22 mouse cellular contexts compared by ENCODE assay signal in genomic region chr9:37067473-37067830, GRCm38 (mm10).
DNase-seq lines count a peak whose midpoint lies in the region; ATAC-seq lines count a peak whose summit lies in the region.
"Had no signal": no experiment of that assay in that cellular context is flagged by ENCODE, and none has a peak within 500 bp of the region (broad histone marks: within the 10 kb centered on the region; RNA-seq: fewer than 3 reads in every experiment).

No protein-coding gene starts in this region.

- no peak overlapping the region for H3K4me2 ChIP-seq in forebrain, embryonic 13.5 days
- no peak overlapping the region for H3K4me2 ChIP-seq in midbrain, embryonic 12.5 days (replicated peaks)
- no peak overlapping the region for H3K4me2 ChIP-seq in hindbrain, embryonic 15.5 days
- no peak overlapping the region; the same call in 1 of the 2 replicates for H3K4me2 ChIP-seq in neural tube, embryonic 13.5 days
- H3K4me2 ChIP-seq: embryonic facial prominence, embryonic 15.5 days; heart, embryonic 11.5 days; liver, embryonic 12.5 days had no signal

- DNase-seq in forebrain, embryonic 10.5 days (ENCODE audit: extremely low spot score, low spot score) = no peak
- no peak for DNase-seq in midbrain, embryonic 10.5 days (ENCODE audit: low spot score)
- no peak for DNase-seq in ovary, adult 18-20 months (ENCODE audit: low spot score)
- DNase-seq in gastrocnemius, postnatal 36 days = no peak
- DNase-seq: adrenal gland, postnatal 14 days; cerebellum, adult 11-12 months; cerebellum, postnatal 36 days; heart, postnatal 10 days; kidney, adult 2 months; kidney, postnatal 10 days; lung, adult 2 months had no signal

- 0 out of 2 replicates have a peak, but pooled peaks have one; percentile 16 for ATAC-seq in forebrain, embryonic 13.5 days
- peak; percentile 47; the same call in 1 of the 2 replicates for ATAC-seq in midbrain, embryonic 12.5 days (ENCODE audit: low FRiP score, low read depth)
- peak; percentile 60 for ATAC-seq in hindbrain, embryonic 15.5 days (ENCODE audit: low FRiP score, low read depth)
- peak; percentile 65 for ATAC-seq in neural tube, embryonic 13.5 days (ENCODE audit: low read depth)
- ATAC-seq: activated CD4-positive, CD25-positive, alpha-beta regulatory T cell, adult 4 months; CD4-positive, CD25-positive, alpha-beta regulatory T cell, adult 4 months; inflammation-experienced regulatory T-cells, adult 6 months; liver, embryonic 12.5 days had no signal

- H3K27ac ChIP-seq in forebrain, embryonic 13.5 days = 0 out of 2 replicates have a peak overlapping the region, but pooled peaks have one; percentile 65
- H3K27ac ChIP-seq in forebrain, embryonic 10.5 days = no peak overlapping the region
- peak overlapping the region; percentile 39; the same call in 1 of the 2 replicates for H3K27ac ChIP-seq in midbrain, embryonic 12.5 days (replicated peaks)
- H3K27ac ChIP-seq in midbrain, embryonic 10.5 days (replicated peaks) = no peak overlapping the region
- peak overlapping the region; percentile 79 for H3K27ac ChIP-seq in hindbrain, embryonic 15.5 days (replicated peaks)
- peak overlapping the region; percentile 93 for H3K27ac ChIP-seq in neural tube, embryonic 13.5 days (replicated peaks)
- H3K27ac ChIP-seq: embryonic facial prominence, embryonic 15.5 days; liver, embryonic 12.5 days; stomach, postnatal 0 days had no signal

- H3K9me3 ChIP-seq in forebrain, embryonic 13.5 days (replicated peaks) = no peaks in the 10 kb centered on the region
- H3K9me3 ChIP-seq in forebrain, embryonic 10.5 days = no peaks in the 10 kb centered on the region
- no peaks in the 10 kb centered on the region for H3K9me3 ChIP-seq in midbrain, embryonic 12.5 days
- no peaks in the 10 kb centered on the region for H3K9me3 ChIP-seq in midbrain, embryonic 10.5 days (replicated peaks)
- H3K9me3 ChIP-seq in hindbrain, embryonic 15.5 days = no peaks in the 10 kb centered on the region
- H3K9me3 ChIP-seq in neural tube, embryonic 13.5 days = no peaks in the 10 kb centered on the region
- H3K9me3 ChIP-seq: embryonic facial prominence, embryonic 15.5 days; liver, embryonic 12.5 days had no signal

- H3K4me3 ChIP-seq in forebrain, embryonic 13.5 days = no peak overlapping the region
- H3K4me3 ChIP-seq in forebrain, embryonic 10.5 days = no peak overlapping the region
- H3K4me3 ChIP-seq in midbrain, embryonic 12.5 days = no peak overlapping the region
- no peak overlapping the region for H3K4me3 ChIP-seq in midbrain, embryonic 10.5 days
- H3K4me3 ChIP-seq in hindbrain, embryonic 15.5 days = no peak overlapping the region
- H3K4me3 ChIP-seq in neural tube, embryonic 13.5 days = no peak overlapping the region
- H3K4me3 ChIP-seq: embryonic facial prominence, embryonic 15.5 days; liver, embryonic 12.5 days had no signal

- intact Hi-C loops in gastrocnemius, postnatal 36 days (cut with DNase I) = no loop called here

- H3K9ac ChIP-seq in forebrain, embryonic 13.5 days = no peak overlapping the region
- H3K9ac ChIP-seq in midbrain, embryonic 12.5 days (replicated peaks) = no peak overlapping the region
- H3K9ac ChIP-seq in hindbrain, embryonic 15.5 days = no peak overlapping the region
- H3K9ac ChIP-seq in neural tube, embryonic 13.5 days = peak overlapping the region; percentile 10; the same call in 1 of the 2 replicates
- H3K9ac ChIP-seq: embryonic facial prominence, embryonic 15.5 days; liver, embryonic 12.5 days had no signal

- H3K36me3 ChIP-seq in forebrain, embryonic 13.5 days (ENCODE audit: poor library complexity, severe bottlenecking) = no peaks in the 10 kb centered on the region
- H3K36me3 ChIP-seq in forebrain, embryonic 10.5 days (replicated peaks) = peaks cover 2% of the 10 kb centered on the region; the same call in 1 of the 2 replicates
- H3K36me3 ChIP-seq in midbrain, embryonic 12.5 days = no peaks in the 10 kb centered on the region
- H3K36me3 ChIP-seq in midbrain, embryonic 10.5 days = peaks cover 6% of the 10 kb centered on the region; the same call in 1 of the 2 replicates
- H3K36me3 ChIP-seq in hindbrain, embryonic 15.5 days = no peaks in the 10 kb centered on the region
- H3K36me3 ChIP-seq in neural tube, embryonic 13.5 days = no peaks in the 10 kb centered on the region
- H3K36me3 ChIP-seq: embryonic facial prominence, embryonic 15.5 days; liver, embryonic 12.5 days had no signal

- WGBS in forebrain, embryonic 13.5 days = 48% methylated on average over 5 of the region's 5 CpGs
- 82% methylated on average over 5 of the region's 5 CpGs for WGBS in forebrain, embryonic 10.5 days
- 76% methylated on average over 5 of the region's 5 CpGs for WGBS in midbrain, embryonic 12.5 days
- 86% methylated on average over 5 of the region's 5 CpGs for WGBS in midbrain, embryonic 10.5 days
- 44% methylated on average over 5 of the region's 5 CpGs for WGBS in hindbrain, embryonic 15.5 days
- WGBS in neural tube, embryonic 13.5 days = 31% methylated on average over 5 of the region's 5 CpGs

- H3K4me1 ChIP-seq in forebrain, embryonic 13.5 days = peaks cover 38% of the 10 kb centered on the region
- H3K4me1 ChIP-seq in forebrain, embryonic 10.5 days = peaks cover 50% of the 10 kb centered on the region
- peaks cover 32% of the 10 kb centered on the region for H3K4me1 ChIP-seq in midbrain, embryonic 12.5 days
- peaks cover 47% of the 10 kb centered on the region for H3K4me1 ChIP-seq in midbrain, embryonic 10.5 days
- peaks cover 35% of the 10 kb centered on the region for H3K4me1 ChIP-seq in hindbrain, embryonic 15.5 days (replicated peaks)
- peaks cover 77% of the 10 kb centered on the region for H3K4me1 ChIP-seq in neural tube, embryonic 13.5 days (replicated peaks)
- H3K4me1 ChIP-seq: embryonic facial prominence, embryonic 15.5 days; liver, embryonic 12.5 days had no signal

- no peaks in the 10 kb centered on the region for H3K27me3 ChIP-seq in forebrain, embryonic 13.5 days
- no peaks in the 10 kb centered on the region for H3K27me3 ChIP-seq in forebrain, embryonic 10.5 days (ENCODE audit: poor library complexity, severe bottlenecking)
- no peaks in the 10 kb centered on the region for H3K27me3 ChIP-seq in midbrain, embryonic 12.5 days
- no peaks in the 10 kb centered on the region for H3K27me3 ChIP-seq in midbrain, embryonic 10.5 days (ENCODE audit: low read depth, poor library complexity, severe bottlenecking)
- no peaks in the 10 kb centered on the region for H3K27me3 ChIP-seq in hindbrain, embryonic 15.5 days
- H3K27me3 ChIP-seq in neural tube, embryonic 13.5 days = no peaks in the 10 kb centered on the region
- H3K27me3 ChIP-seq: embryonic facial prominence, embryonic 15.5 days; liver, embryonic 12.5 days had no signal

Comparison
In these comparisons a context has a peak if more than half of its experiments do, and no peak if none do; other contexts are left out.
1. H3K27ac ChIP-seq: peak in forebrain, embryonic 13.5 days (single experiment), midbrain, embryonic 12.5 days (single experiment), hindbrain, embryonic 15.5 days (single experiment) and neural tube, embryonic 13.5 days (single experiment); none in forebrain, embryonic 10.5 days (single experiment) and midbrain, embryonic 10.5 days (single experiment).
2. Peak in every context shown above with its lines, with median percentiles within 50 percentile points of each other: ATAC-seq.